Mouse (Mus musculus) midbrain, embryonic 15.5 days (tissue): ENCODE measurements around the gene Rc3h1. TPM values are rescaled to one million over a fixed set of nuclear protein-coding genes. Genes with fewer than 3 reads are reported as not detected.
"Not testable (repeated sequence)": the region's sequence is repeated elsewhere in the genome, so short reads cannot be mapped to it uniquely, and the experiment has no call there.

ENCODE experiments used
- ATAC-seq: fragments of 200-750 bp; cut with Nextera tagmentation; replicated peaks from 2 replicates; pipeline ENCODE4 v1.8.0; 2017; ENCODE audit warnings: moderate TSS enrichment
- H3K27ac ChIP-seq: fragments of 300-500 bp; sonication (generic); 2 replicates; pipeline ENCODE4 v1.5.1; 2015; ENCODE audit warnings: mild to moderate bottlenecking, inconsistent platforms
- H3K27me3 ChIP-seq: fragments of 300-500 bp; sonication (generic); replicated peaks from 2 replicates; pipeline ENCODE4 v1.6.1; 2015; ENCODE audit warnings: inconsistent platforms
- H3K36me3 ChIP-seq: fragments of 300-500 bp; sonication (generic); replicated peaks from 2 replicates; pipeline ENCODE4 v1.6.1; 2015; ENCODE audit warnings: inconsistent platforms
- H3K4me1 ChIP-seq: fragments of 300-500 bp; sonication (generic); 2 replicates; pipeline ENCODE4 v1.6.1; 2015; ENCODE audit warnings: inconsistent platforms
- H3K4me2 ChIP-seq: fragments of 300-500 bp; sonication (generic); 2 replicates; pipeline ENCODE4 v1.6.1; 2015; ENCODE audit warnings: inconsistent platforms, mild to moderate bottlenecking, moderate library complexity
- H3K4me3 ChIP-seq: fragments of 300-500 bp; sonication (generic); 2 replicates; pipeline ENCODE4 v1.5.1; 2015; ENCODE audit warnings: mild to moderate bottlenecking, inconsistent platforms
- H3K9ac ChIP-seq: fragments of 300-500 bp; sonication (generic); 2 replicates; pipeline ENCODE4 v1.6.1; 2015; ENCODE audit warnings: mild to moderate bottlenecking, inconsistent platforms
- H3K9me3 ChIP-seq: fragments of 300-500 bp; sonication (generic); 2 replicates; pipeline ENCODE4 v1.6.1; 2016; ENCODE audit warnings: inconsistent platforms
- WGBS: fragments of 180-500 bp; shearing (Covaris S2); methylation state at CpG from one replicate; pipeline ENCODE4 v1.1.7; 2015; ENCODE audit warnings: mixed read lengths; 5-methylcytosine and 5-hydroxymethylcytosine counted together
- polyA plus RNA-seq: library from polyadenylated mRNA; unstranded; fragments of >200 nt; fragmentation: Nextera tagmentation; extraction: Ambion mirVana; gene quantifications from 2 replicates; pipeline ENCODE4 v1.2.1, GENCODE M21; 2015

The Rc3h1 gene
- 7.6 and 8.0 TPM in 2 replicates for polyA plus RNA-seq

GRCm38 (mm10) chr1:160906057-160906557, at the start of gene Rc3h1:
Gene Rc3h1 (plus strand): TSS chr1:160906418.
- WGBS = 0% methylated on average over 36 of the region's 45 CpGs
- Histone ChIP-seq H3K27ac (peak within 1 kb of the TSS; percentile 90), H3K9ac (peak within 1 kb of the TSS; percentile 86), H3K4me3 (peak within 1 kb of the TSS; percentile 85), H3K27me3 (no peaks in the 10 kb centered on the region), H3K4me2 (peak within 1 kb of the TSS; percentile 56), H3K4me1 (peaks cover 19% of the 10 kb centered on the region), H3K9me3 (no peaks in the 10 kb centered on the region), H3K36me3 (no peaks in the 10 kb centered on the region)
- ATAC-seq = peak; percentile 96

GRCm38 (mm10) chr1:160858132-160858531, 48.1 kb upstream of the Rc3h1 start:
- ATAC-seq = no peak
- Histone ChIP-seq H3K4me2 (no peak overlapping the region), H3K9ac (no peak overlapping the region), H3K4me1 (no peaks in the 10 kb centered on the region), H3K36me3 (no peaks in the 10 kb centered on the region), H3K4me3 (no peak overlapping the region), H3K27ac (no peak overlapping the region), H3K27me3 (no peaks in the 10 kb centered on the region), H3K9me3 (no peaks in the 10 kb centered on the region)
- WGBS = 92% methylated on average over 3 of the region's 3 CpGs

- not testable (repeated sequence) for H3K9me3 ChIP-seq, H3K36me3 ChIP-seq, H3K4me1 ChIP-seq, H3K9ac ChIP-seq, ATAC-seq, H3K27ac ChIP-seq, H3K4me2 ChIP-seq, H3K4me3 ChIP-seq, H3K27me3 ChIP-seq
Measured at GRCm38 (mm10) chr1:160859874-160860273, 46.3 kb upstream of the Rc3h1 start.

- Histone ChIP-seq H3K4me2 (no peak overlapping the region), H3K36me3 (no peaks in the 10 kb centered on the region), H3K9me3 (no peaks in the 10 kb centered on the region), H3K4me3 (no peak overlapping the region), H3K4me1 (no peaks in the 10 kb centered on the region), H3K27me3 (no peaks in the 10 kb centered on the region), H3K27ac (no peak overlapping the region), H3K9ac (no peak overlapping the region)
- 91% methylated on average over 2 of the region's 2 CpGs for WGBS
- no peak for ATAC-seq
Measured at GRCm38 (mm10) chr1:160861142-160861541, 45.1 kb upstream of the Rc3h1 start.

GRCm38 (mm10) chr1:160861632-160862031, 44.6 kb upstream of the Rc3h1 start:
- H3K4me2 ChIP-seq = no peak overlapping the region
- WGBS = 82% methylated on average over 1 of the region's 1 CpGs
- H3K4me3 ChIP-seq = no peak overlapping the region
- H3K9ac ChIP-seq = no peak overlapping the region
- no peaks in the 10 kb centered on the region for H3K36me3 ChIP-seq
- H3K27me3 ChIP-seq = no peaks in the 10 kb centered on the region
- no peaks in the 10 kb centered on the region for H3K9me3 ChIP-seq
- no peak for ATAC-seq
- H3K27ac ChIP-seq = no peak overlapping the region
- H3K4me1 ChIP-seq = no peaks in the 10 kb centered on the region

GRCm38 (mm10) chr1:160863027-160863426, 43.2 kb upstream of the Rc3h1 start:
- Histone ChIP-seq H3K36me3 (no peaks in the 10 kb centered on the region), H3K27me3 (no peaks in the 10 kb centered on the region), H3K4me2 (no peak overlapping the region), H3K27ac (no peak overlapping the region), H3K4me1 (no peaks in the 10 kb centered on the region), H3K4me3 (no peak overlapping the region), H3K9ac (no peak overlapping the region), H3K9me3 (no peaks in the 10 kb centered on the region)
- ATAC-seq = no peak
- 70% methylated on average over 4 of the region's 4 CpGs for WGBS

GRCm38 (mm10) chr1:160874757-160875156, 31.5 kb upstream of the Rc3h1 start:
- Histone ChIP-seq H3K4me2 (no peak overlapping the region), H3K4me1 (no peaks in the 10 kb centered on the region), H3K36me3 (no peaks in the 10 kb centered on the region), H3K9ac (no peak overlapping the region), H3K27ac (no peak overlapping the region), H3K9me3 (no peaks in the 10 kb centered on the region), H3K27me3 (no peaks in the 10 kb centered on the region), H3K4me3 (no peak overlapping the region)
- no peak for ATAC-seq
- 69% methylated on average over 1 of the region's 1 CpGs for WGBS

GRCm38 (mm10) chr1:160876968-160877367, 29.2 kb upstream of the Rc3h1 start:
- Histone ChIP-seq H3K9me3 (no peaks in the 10 kb centered on the region), H3K9ac (no peak overlapping the region), H3K36me3 (no peaks in the 10 kb centered on the region), H3K27ac (no peak overlapping the region), H3K4me1 (no peaks in the 10 kb centered on the region), H3K4me3 (no peak overlapping the region), H3K4me2 (no peak overlapping the region), H3K27me3 (no peaks in the 10 kb centered on the region)
- no peak for ATAC-seq
- WGBS = 95% methylated on average over 4 of the region's 4 CpGs

- no peaks in the 10 kb centered on the region for H3K27me3 ChIP-seq
- no peak overlapping the region for H3K4me2 ChIP-seq
- H3K27ac ChIP-seq = no peak overlapping the region
- ATAC-seq = no peak
- no peaks in the 10 kb centered on the region for H3K9me3 ChIP-seq
- H3K9ac ChIP-seq = no peak overlapping the region
- H3K36me3 ChIP-seq = no peaks in the 10 kb centered on the region
- no peaks in the 10 kb centered on the region for H3K4me1 ChIP-seq
- H3K4me3 ChIP-seq = no peak overlapping the region
- 78% methylated on average over 4 of the region's 4 CpGs for WGBS
Measured at GRCm38 (mm10) chr1:160878485-160878884, 27.7 kb upstream of the Rc3h1 start.

GRCm38 (mm10) chr1:160881378-160881777, 24.8 kb upstream of the Rc3h1 start:
- not testable (repeated sequence) for H3K27me3 ChIP-seq, H3K4me2 ChIP-seq, H3K4me1 ChIP-seq, H3K4me3 ChIP-seq, ATAC-seq, H3K36me3 ChIP-seq, H3K9me3 ChIP-seq, H3K27ac ChIP-seq, H3K9ac ChIP-seq
- 78% methylated on average over 1 of the region's 1 CpGs for WGBS

- Histone ChIP-seq H3K27ac (no peak overlapping the region), H3K9me3 (no peaks in the 10 kb centered on the region)
- 47% methylated on average over 3 of the region's 3 CpGs for WGBS
Measured at GRCm38 (mm10) chr1:160881968-160882367, 24.2 kb upstream of the Rc3h1 start.

GRCm38 (mm10) chr1:160884273-160884672, 21.9 kb upstream of the Rc3h1 start:
- no peaks in the 10 kb centered on the region for H3K36me3 ChIP-seq

More at GRCm38 (mm10) chr1:160881968-160882367, 24.2 kb upstream of the Rc3h1 start:
- Histone ChIP-seq H3K4me2 (no peak overlapping the region), H3K4me1 (no peaks in the 10 kb centered on the region), H3K4me3 (no peak overlapping the region), H3K9ac (no peak overlapping the region), H3K36me3 (no peaks in the 10 kb centered on the region), H3K27me3 (no peaks in the 10 kb centered on the region)
- no peak for ATAC-seq

GRCm38 (mm10) chr1:160884993-160885392, 21.2 kb upstream of the Rc3h1 start:
- Histone ChIP-seq H3K4me3 (no peak overlapping the region), H3K27me3 (no peaks in the 10 kb centered on the region), H3K9me3 (no peaks in the 10 kb centered on the region), H3K27ac (no peak overlapping the region), H3K36me3 (no peaks in the 10 kb centered on the region), H3K4me1 (no peaks in the 10 kb centered on the region), H3K4me2 (no peak overlapping the region), H3K9ac (no peak overlapping the region)
- ATAC-seq = no peak
- 51% methylated on average over 2 of the region's 2 CpGs for WGBS

More at GRCm38 (mm10) chr1:160884273-160884672, 21.9 kb upstream of the Rc3h1 start:
- Histone ChIP-seq H3K4me2 (no peak overlapping the region), H3K9me3 (no peaks in the 10 kb centered on the region), H3K27ac (no peak overlapping the region), H3K4me3 (no peak overlapping the region), H3K9ac (no peak overlapping the region), H3K27me3 (no peaks in the 10 kb centered on the region), H3K4me1 (no peaks in the 10 kb centered on the region)
- no peak for ATAC-seq
- 84% methylated on average over 3 of the region's 3 CpGs for WGBS
